ENCODE assay signal across 23 mouse cellular contexts in genomic region chr1:159014940-159015660, GRCm38 (mm10). TPM values are rescaled to one million over a fixed set of nuclear protein-coding genes. Genes with fewer than 3 reads are reported as not detected.
DNase-seq lines count a peak whose midpoint lies in the region; ATAC-seq and TF ChIP-seq lines count a peak whose summit lies in the region.
"Had no signal": no experiment of that assay in that cellular context is flagged by ENCODE, and none has a peak within 500 bp of the region (broad histone marks: within the 10 kb centered on the region; RNA-seq: fewer than 3 reads in every experiment).

No protein-coding gene starts in this region.

- H3K36me3 ChIP-seq in hindbrain, embryonic 12.5 days, result no peaks in the 10 kb centered on the region
- H3K36me3 ChIP-seq in hindbrain, embryonic 10.5 days, result no peaks in the 10 kb centered on the region
- no peaks in the 10 kb centered on the region for H3K36me3 ChIP-seq in forebrain, embryonic 12.5 days (replicated peaks)
- H3K36me3 ChIP-seq in midbrain, postnatal 0 days (ENCODE audit: insufficient read depth, low read length), result no peaks in the 10 kb centered on the region
- H3K36me3 ChIP-seq in embryonic facial prominence, embryonic 10.5 days (replicated peaks), result no peaks in the 10 kb centered on the region
- no peaks in the 10 kb centered on the region for H3K36me3 ChIP-seq in thymus, adult 2 months (ENCODE audit: control insufficient read depth, insufficient read depth, low read length)
- H3K36me3 ChIP-seq: limb, embryonic 12.5 days; liver, embryonic 12.5 days had no signal

- H3K9me3 ChIP-seq in hindbrain, embryonic 12.5 days (replicated peaks), result no peaks in the 10 kb centered on the region
- H3K9me3 ChIP-seq in hindbrain, embryonic 10.5 days, result no peaks in the 10 kb centered on the region
- H3K9me3 ChIP-seq in forebrain, embryonic 12.5 days, result no peaks in the 10 kb centered on the region
- H3K9me3 ChIP-seq in midbrain, postnatal 0 days (ENCODE audit: low read length), result no peaks in the 10 kb centered on the region
- H3K9me3 ChIP-seq in embryonic facial prominence, embryonic 10.5 days, result no peaks in the 10 kb centered on the region
- H3K9me3 ChIP-seq: limb, embryonic 12.5 days; liver, embryonic 12.5 days had no signal

- 51% methylated on average over 5 of the region's 5 CpGs for WGBS in hindbrain, embryonic 12.5 days
- 81% methylated on average over 5 of the region's 5 CpGs for WGBS in hindbrain, embryonic 10.5 days
- WGBS in forebrain, embryonic 12.5 days, result 32% methylated on average over 5 of the region's 5 CpGs
- 37% methylated on average over 5 of the region's 5 CpGs for WGBS in midbrain, postnatal 0 days
- WGBS in embryonic facial prominence, embryonic 10.5 days, result 86% methylated on average over 5 of the region's 5 CpGs
- WGBS in thymus, adult 2 months, result 93% methylated on average over 5 of the region's 5 CpGs

- peak; percentile 88 for ATAC-seq in hindbrain, embryonic 12.5 days (ENCODE audit: low FRiP score)
- ATAC-seq in forebrain, embryonic 12.5 days (ENCODE audit: low FRiP score), result peak; percentile 94
- no peak for ATAC-seq in midbrain, postnatal 0 days (ENCODE audit: low FRiP score)
- ATAC-seq: liver, embryonic 12.5 days had no signal

- DNase-seq in hindbrain, embryonic 10.5 days (ENCODE audit: low spot score), result no peak
- peak; percentile 4 for DNase-seq in forelimb bud, embryonic 11.5 days (ENCODE audit: low read depth, low spot score)
- DNase-seq in midbrain, postnatal 0 days (ENCODE audit: low spot score), result peak; percentile 9
- no peak for DNase-seq in urinary bladder, postnatal 36 days (ENCODE audit: low spot score in 2 of 2)
- DNase-seq in embryonic facial prominence, embryonic 10.5 days (ENCODE audit: low spot score), result no peak
- DNase-seq in thymus, adult 2 months, result no peak
- DNase-seq: adrenal gland, postnatal 25 days; cerebellum, adult 18-20 months; gastrocnemius, postnatal 36 days; heart, postnatal 10 days; kidney, adult 11 months; lung, adult 2 months; right cerebral cortex, postnatal 4 days; thymus, postnatal 25 days had no signal

- no peak overlapping the region for H3K4me2 ChIP-seq in hindbrain, embryonic 12.5 days (replicated peaks)
- H3K4me2 ChIP-seq in forebrain, embryonic 12.5 days, result no peak overlapping the region
- H3K4me2 ChIP-seq in midbrain, postnatal 0 days (ENCODE audit: low read depth, low read length, poor library complexity, severe bottlenecking), result no peak overlapping the region
- H3K4me2 ChIP-seq: heart, embryonic 11.5 days; limb, embryonic 12.5 days; liver, embryonic 12.5 days had no signal

- TF ChIP-seq CTCF in midbrain, postnatal 0 days (IDR thresholded peaks at IDR 0.05), result no peak
- TF ChIP-seq CTCF in thymus, adult 2 months (IDR thresholded peaks at IDR 0.05; ENCODE audit: borderline replicate concordance, control insufficient read depth, extremely low read depth, insufficient read depth, low read length, poor library complexity), result no peak

- no peak overlapping the region for H3K9ac ChIP-seq in hindbrain, embryonic 12.5 days
- H3K9ac ChIP-seq in forebrain, embryonic 12.5 days, result no peak overlapping the region
- H3K9ac ChIP-seq in midbrain, postnatal 0 days (replicated peaks; ENCODE audit: low read length, poor library complexity, severe bottlenecking), result no peak overlapping the region
- H3K9ac ChIP-seq: limb, embryonic 12.5 days; liver, embryonic 12.5 days had no signal

- H3K27me3 ChIP-seq in hindbrain, embryonic 12.5 days, result no peaks in the 10 kb centered on the region
- no peaks in the 10 kb centered on the region for H3K27me3 ChIP-seq in hindbrain, embryonic 10.5 days (ENCODE audit: insufficient read depth, poor library complexity, severe bottlenecking)
- H3K27me3 ChIP-seq in forebrain, embryonic 12.5 days, result no peaks in the 10 kb centered on the region
- H3K27me3 ChIP-seq in midbrain, postnatal 0 days (ENCODE audit: insufficient read depth, low read length), result no peaks in the 10 kb centered on the region
- H3K27me3 ChIP-seq in embryonic facial prominence, embryonic 10.5 days (replicated peaks; ENCODE audit: low read depth, poor library complexity, severe bottlenecking), result no peaks in the 10 kb centered on the region
- no peaks in the 10 kb centered on the region for H3K27me3 ChIP-seq in thymus, adult 2 months (ENCODE audit: control insufficient read depth, insufficient read depth, low read length)
- H3K27me3 ChIP-seq: CH12.LX; limb, embryonic 12.5 days; liver, embryonic 12.5 days; megakaryocyte, embryonic 14.5 days had no signal

- peak overlapping the region; percentile 48 for H3K27ac ChIP-seq in hindbrain, embryonic 12.5 days
- no peak overlapping the region for H3K27ac ChIP-seq in hindbrain, embryonic 10.5 days
- H3K27ac ChIP-seq in forebrain, embryonic 12.5 days, result peak overlapping the region; percentile 61
- H3K27ac ChIP-seq in midbrain, postnatal 0 days (ENCODE audit: low read depth, low read length), result no peak overlapping the region
- H3K27ac ChIP-seq in embryonic facial prominence, embryonic 10.5 days (replicated peaks), result no peak overlapping the region
- H3K27ac ChIP-seq in thymus, adult 2 months (ENCODE audit: control insufficient read depth, insufficient read depth, low read length), result no peak overlapping the region
- H3K27ac ChIP-seq: limb, embryonic 12.5 days; liver, embryonic 12.5 days had no signal

- no peak for TF ChIP-seq POLR2A in thymus, adult 2 months (IDR thresholded peaks at IDR 0.05; ENCODE audit: control insufficient read depth, extremely low read depth, insufficient read depth, low read length, poor library complexity)

- H3K4me1 ChIP-seq in hindbrain, embryonic 12.5 days, result no peaks in the 10 kb centered on the region
- H3K4me1 ChIP-seq in hindbrain, embryonic 10.5 days (replicated peaks), result no peaks in the 10 kb centered on the region
- H3K4me1 ChIP-seq in forebrain, embryonic 12.5 days, result peaks cover 5% of the 10 kb centered on the region; the same call in 1 of the 2 replicates
- H3K4me1 ChIP-seq in midbrain, postnatal 0 days (ENCODE audit: insufficient read depth, low read length), result no peaks in the 10 kb centered on the region
- H3K4me1 ChIP-seq in embryonic facial prominence, embryonic 10.5 days, result no peaks in the 10 kb centered on the region
- no peaks in the 10 kb centered on the region for H3K4me1 ChIP-seq in thymus, adult 2 months (replicated peaks; ENCODE audit: control insufficient read depth, insufficient read depth, low read length)
- H3K4me1 ChIP-seq: limb, embryonic 12.5 days; liver, embryonic 12.5 days; megakaryocyte, embryonic 14.5 days had no signal

- H3K4me3 ChIP-seq in hindbrain, embryonic 12.5 days, result no peak overlapping the region
- H3K4me3 ChIP-seq in hindbrain, embryonic 10.5 days, result no peak overlapping the region
- no peak overlapping the region for H3K4me3 ChIP-seq in forebrain, embryonic 12.5 days (replicated peaks)
- H3K4me3 ChIP-seq in midbrain, postnatal 0 days (ENCODE audit: low read depth, low read length), result no peak overlapping the region
- no peak overlapping the region for H3K4me3 ChIP-seq in embryonic facial prominence, embryonic 10.5 days
- no peak overlapping the region for H3K4me3 ChIP-seq in thymus, adult 2 months (ENCODE audit: control insufficient read depth, insufficient read depth, low read length)
- H3K4me3 ChIP-seq: limb, embryonic 12.5 days; liver, embryonic 12.5 days; megakaryocyte, embryonic 14.5 days; myocyte had no signal

RNA-seq across cellular contexts. Expression of gene Pappa2, which starts 34.8 kb away (rescaled TPM):
- 1.7 and 2.3 TPM in 2 replicates for polyA plus RNA-seq in hindbrain, embryonic 12.5 days (2016; fragmentation: Nextera tagmentation; extraction: Ambion mirVana)
- polyA plus RNA-seq in hindbrain, embryonic 10.5 days (2016; fragmentation: Nextera tagmentation; extraction: Ambion mirVana), result 1.0 and 1.7 TPM in 2 replicates
- polyA plus RNA-seq in forebrain, embryonic 12.5 days (2016; fragmentation: Nextera tagmentation; extraction: Ambion mirVana), result 2.0 and 2.4 TPM in 2 replicates
- 2.3 and 4.0 TPM in 2 replicates for total RNA-seq in midbrain, postnatal 0 days (2014; rRNA removed)
- 0.09 and 0.20 TPM in 2 replicates for polyA plus RNA-seq in midbrain, postnatal 0 days (2015; fragmentation: Nextera tagmentation; extraction: Ambion mirVana)
- 0.92 and 1.5 TPM in 2 replicates for polyA plus RNA-seq in embryonic facial prominence, embryonic 10.5 days (2016; fragmentation: Nextera tagmentation; extraction: Ambion mirVana)
- polyA plus RNA-seq in thymus, adult 2 months (2012; rRNA removed), result 0.62 and 0.73 TPM in 2 replicates
- total RNA-seq: MEL had no signal

Comparison
In these comparisons a context has a peak if more than half of its experiments do, and no peak if none do; other contexts are left out.
1. H3K27ac ChIP-seq: peak in hindbrain, embryonic 12.5 days (single experiment) and forebrain, embryonic 12.5 days (single experiment); none in hindbrain, embryonic 10.5 days (single experiment), midbrain, postnatal 0 days (single experiment), embryonic facial prominence, embryonic 10.5 days (single experiment) and thymus, adult 2 months (single experiment).
2. DNase-seq: peak in forelimb bud, embryonic 11.5 days (single experiment) and midbrain, postnatal 0 days (single experiment); none in hindbrain, embryonic 10.5 days (single experiment), urinary bladder, postnatal 36 days (0 of 2), embryonic facial prominence, embryonic 10.5 days (single experiment) and thymus, adult 2 months (single experiment).